Mouse (Mus musculus) splenic B cell, adult 2 months (primary cell): ENCODE data around the gene Ptprg.

Source experiments
- DNase-seq: peaks from one replicate; pipeline ENCODE4 v3.0.0-alpha.2; 2011; ENCODE audit warnings: low read depth, low spot score
- H3K27me3 ChIP-seq: 2 replicates; pipeline ENCODE4 v1.6.1; 2012; ENCODE audit warnings: mild to moderate bottlenecking, low read length, moderate library complexity, mixed read lengths; ENCODE audit not compliant: control insufficient read depth, poor library complexity, insufficient read depth, severe bottlenecking
- H3K36me3 ChIP-seq: 2 replicates; pipeline ENCODE4 v1.6.1; 2012; ENCODE audit warnings: mild to moderate bottlenecking, low read length, moderate library complexity, mixed read lengths; ENCODE audit not compliant: control insufficient read depth, poor library complexity, insufficient read depth, severe bottlenecking

Gene Ptprg

GRCm38 (mm10) chr14:12086167-12086566, 532.8 kb downstream of the Ptprg start:
- no peaks in the 10 kb centered on the region for H3K27me3 ChIP-seq
- no peak for DNase-seq

GRCm38 (mm10) chr14:12089954-12090353, 536.6 kb downstream of the Ptprg start:
- DNase-seq: no peak
- Histone ChIP-seq H3K27me3 (no peaks in the 10 kb centered on the region), H3K36me3 (no peaks in the 10 kb centered on the region)

More at GRCm38 (mm10) chr14:12086167-12086566, 532.8 kb downstream of the Ptprg start:
- H3K36me3 ChIP-seq: no peaks in the 10 kb centered on the region

GRCm38 (mm10) chr14:12091730-12092129, 538.4 kb downstream of the Ptprg start:
- no peaks in the 10 kb centered on the region for H3K27me3 ChIP-seq
- no peak for DNase-seq
- no peaks in the 10 kb centered on the region for H3K36me3 ChIP-seq

GRCm38 (mm10) chr14:12099390-12100333, 546.3 kb downstream of the Ptprg start:
- no peaks in the 10 kb centered on the region for H3K36me3 ChIP-seq
- no peak for DNase-seq

GRCm38 (mm10) chr14:12102389-12103325, 549.3 kb downstream of the Ptprg start:
- no peaks in the 10 kb centered on the region for H3K27me3 ChIP-seq
- H3K36me3 ChIP-seq: no peaks in the 10 kb centered on the region
- no peak for DNase-seq

More at GRCm38 (mm10) chr14:12099390-12100333, 546.3 kb downstream of the Ptprg start:
- no peaks in the 10 kb centered on the region for H3K27me3 ChIP-seq

- no peaks in the 10 kb centered on the region for H3K36me3 ChIP-seq
- no peak for DNase-seq
- no peaks in the 10 kb centered on the region for H3K27me3 ChIP-seq
Measured at GRCm38 (mm10) chr14:12104297-12105155, 551.2 kb downstream of the Ptprg start.

GRCm38 (mm10) chr14:12105156-12105430, 551.8 kb downstream of the Ptprg start:
- no peak for DNase-seq
- no peaks in the 10 kb centered on the region for H3K27me3 ChIP-seq
- no peaks in the 10 kb centered on the region for H3K36me3 ChIP-seq

GRCm38 (mm10) chr14:12105593-12105992, 552.3 kb downstream of the Ptprg start:
- Histone ChIP-seq H3K27me3 (no peaks in the 10 kb centered on the region), H3K36me3 (no peaks in the 10 kb centered on the region)
- DNase-seq: no peak

GRCm38 (mm10) chr14:12107459-12107858, 554.1 kb downstream of the Ptprg start:
- no peaks in the 10 kb centered on the region for H3K36me3 ChIP-seq
- DNase-seq: no peak
- no peaks in the 10 kb centered on the region for H3K27me3 ChIP-seq

- DNase-seq: no peak
- Histone ChIP-seq H3K27me3 (no peaks in the 10 kb centered on the region), H3K36me3 (no peaks in the 10 kb centered on the region)
Measured at GRCm38 (mm10) chr14:12107991-12108390, 554.7 kb downstream of the Ptprg start.

GRCm38 (mm10) chr14:12112548-12113011, 559.2 kb downstream of the Ptprg start:
- no peaks in the 10 kb centered on the region for H3K27me3 ChIP-seq
- DNase-seq: no peak

GRCm38 (mm10) chr14:12113326-12113725, 560.0 kb downstream of the Ptprg start:
- H3K27me3 ChIP-seq: no peaks in the 10 kb centered on the region
- H3K36me3 ChIP-seq: no peaks in the 10 kb centered on the region
- DNase-seq: no peak

More at GRCm38 (mm10) chr14:12112548-12113011, 559.2 kb downstream of the Ptprg start:
- H3K36me3 ChIP-seq: no peaks in the 10 kb centered on the region

GRCm38 (mm10) chr14:12114016-12114415, 560.7 kb downstream of the Ptprg start:
- Histone ChIP-seq H3K27me3 (no peaks in the 10 kb centered on the region), H3K36me3 (no peaks in the 10 kb centered on the region)
- DNase-seq: no peak

- Histone ChIP-seq H3K36me3 (no peaks in the 10 kb centered on the region), H3K27me3 (no peaks in the 10 kb centered on the region)
- no peak for DNase-seq
Measured at GRCm38 (mm10) chr14:12119260-12119659, 565.9 kb downstream of the Ptprg start.
